Mouse (Mus musculus) intestine, embryonic 14.5 days (tissue): ENCODE measurements around the gene Camkmt. TPM values are rescaled to one million over a fixed set of nuclear protein-coding genes. Genes with fewer than 3 reads are reported as not detected.

Source experiments
- ATAC-seq: fragments of 200-750 bp; cut with Nextera tagmentation; replicated peaks from 2 replicates; pipeline ENCODE4 v1.8.0; 2017; ENCODE audit warnings: low read depth, moderate number of reproducible peaks, moderate TSS enrichment, moderate library complexity; ENCODE audit not compliant: low FRiP score, low TSS enrichment
- DNase-seq: peaks from one replicate; pipeline ENCODE4 v3.0.0-alpha.2; 2018; ENCODE audit warnings: low spot score
- H3K27ac ChIP-seq: fragments of 300-500 bp; sonication (generic); 2 replicates; pipeline ENCODE4 v1.5.1; 2014; ENCODE audit warnings: low read depth, mild to moderate bottlenecking, control low read depth
- H3K27me3 ChIP-seq: fragments of 300-500 bp; sonication (generic); replicated peaks from 2 replicates; pipeline ENCODE4 v1.6.1; 2014; ENCODE audit warnings: low read length, control low read depth; ENCODE audit not compliant: control insufficient read depth, insufficient read depth
- H3K36me3 ChIP-seq: fragments of 300-500 bp; sonication (generic); 2 replicates; pipeline ENCODE4 v1.6.1; 2014; ENCODE audit warnings: low read length, control low read depth; ENCODE audit not compliant: control insufficient read depth, insufficient read depth
- H3K4me1 ChIP-seq: fragments of 300-500 bp; sonication (generic); replicated peaks from 2 replicates; pipeline ENCODE4 v1.6.1; 2014; ENCODE audit warnings: low read length, control low read depth, mixed read lengths; ENCODE audit not compliant: control insufficient read depth, insufficient read depth
- H3K4me2 ChIP-seq: fragments of 300-500 bp; sonication (generic); 2 replicates; pipeline ENCODE4 v1.6.1; 2014; ENCODE audit warnings: low read length
- H3K4me3 ChIP-seq: fragments of 300-500 bp; sonication (generic); 2 replicates; pipeline ENCODE4 v1.5.1; 2014; ENCODE audit warnings: low read depth, low read length, control low read depth, mixed read lengths
- H3K9ac ChIP-seq: fragments of 300-500 bp; sonication (generic); 2 replicates; pipeline ENCODE4 v1.6.1; 2014; ENCODE audit warnings: mild to moderate bottlenecking, low read length
- H3K9me3 ChIP-seq: fragments of 300-500 bp; sonication (generic); 2 replicates; pipeline ENCODE4 v1.6.1; 2016; ENCODE audit warnings: low read length, control low read depth; ENCODE audit not compliant: control insufficient read depth
- WGBS: fragments of 180-500 bp; shearing (Covaris S2); extraction: QIAGEN DNeasy Blood & Tissue Kit; methylation state at CpG from one replicate; pipeline ENCODE4 v1.1.7; 2014; 5-methylcytosine and 5-hydroxymethylcytosine counted together
- polyA plus RNA-seq: library from polyadenylated mRNA; unstranded; fragments of >200 nt; fragmentation: Nextera tagmentation; extraction: Ambion mirVana; gene quantifications from 2 replicates; pipeline ENCODE4 v1.2.1, GENCODE M21; 2014

The Camkmt gene
- polyA plus RNA-seq, 1 experiment from 2014 or later = 14.6 TPM

- no peaks in the 10 kb centered on the region for H3K27me3 ChIP-seq
- H3K27ac ChIP-seq = no peak overlapping the region
- ATAC-seq = no peak
- 78% methylated on average over 7 of the region's 7 CpGs for WGBS
- no peaks in the 10 kb centered on the region for H3K4me1 ChIP-seq
- H3K4me3 ChIP-seq = no peak overlapping the region
- H3K36me3 ChIP-seq = no peaks in the 10 kb centered on the region
- no peaks in the 10 kb centered on the region for H3K9me3 ChIP-seq
- DNase-seq = no peak
- no peak overlapping the region for H3K4me2 ChIP-seq
- H3K9ac ChIP-seq = no peak overlapping the region
Measured at GRCm38 (mm10) chr17:85337666-85338065, 247.3 kb downstream of the Camkmt start.

GRCm38 (mm10) chr17:85341134-85341700 is 250.9 kb downstream of the Camkmt start:
- H3K4me3 ChIP-seq = no peak overlapping the region
- no peak overlapping the region for H3K4me2 ChIP-seq
- no peaks in the 10 kb centered on the region for H3K36me3 ChIP-seq
- no peaks in the 10 kb centered on the region for H3K9me3 ChIP-seq
- ATAC-seq = no peak
- no peak overlapping the region for H3K9ac ChIP-seq
- no peak for DNase-seq
- H3K4me1 ChIP-seq = no peaks in the 10 kb centered on the region
- no peak overlapping the region for H3K27ac ChIP-seq
- 63% methylated on average over 18 of the region's 18 CpGs for WGBS
- H3K27me3 ChIP-seq = no peaks in the 10 kb centered on the region

GRCm38 (mm10) chr17:85342471-85342870 is 252.1 kb downstream of the Camkmt start:
- Histone ChIP-seq H3K9ac (no peak overlapping the region), H3K36me3 (no peaks in the 10 kb centered on the region), H3K4me1 (no peaks in the 10 kb centered on the region), H3K27ac (no peak overlapping the region), H3K4me2 (no peak overlapping the region), H3K27me3 (no peaks in the 10 kb centered on the region), H3K9me3 (no peaks in the 10 kb centered on the region), H3K4me3 (no peak overlapping the region)
- no peak for ATAC-seq
- 85% methylated on average over 5 of the region's 5 CpGs for WGBS
- no peak for DNase-seq

GRCm38 (mm10) chr17:85343435-85343834 is 253.1 kb downstream of the Camkmt start:
- no peak overlapping the region for H3K4me2 ChIP-seq
- no peaks in the 10 kb centered on the region for H3K27me3 ChIP-seq
- H3K36me3 ChIP-seq = no peaks in the 10 kb centered on the region
- H3K9me3 ChIP-seq = no peaks in the 10 kb centered on the region
- 89% methylated on average over 13 of the region's 13 CpGs for WGBS
- no peak for DNase-seq
- ATAC-seq = no peak
- H3K27ac ChIP-seq = no peak overlapping the region
- H3K9ac ChIP-seq = no peak overlapping the region
- H3K4me1 ChIP-seq = no peaks in the 10 kb centered on the region
- no peak overlapping the region for H3K4me3 ChIP-seq

GRCm38 (mm10) chr17:85346701-85347100 is 256.3 kb downstream of the Camkmt start:
- 83% methylated on average over 6 of the region's 6 CpGs for WGBS
- Histone ChIP-seq H3K27ac (no peak overlapping the region), H3K27me3 (no peaks in the 10 kb centered on the region), H3K4me3 (no peak overlapping the region), H3K4me1 (no peaks in the 10 kb centered on the region), H3K4me2 (no peak overlapping the region), H3K36me3 (no peaks in the 10 kb centered on the region), H3K9me3 (no peaks in the 10 kb centered on the region), H3K9ac (no peak overlapping the region)
- DNase-seq = no peak
- no peak for ATAC-seq

GRCm38 (mm10) chr17:85349331-85349935 is 259.1 kb downstream of the Camkmt start:
- H3K27me3 ChIP-seq = no peaks in the 10 kb centered on the region
- no peak for DNase-seq
- no peaks in the 10 kb centered on the region for H3K36me3 ChIP-seq
- no peaks in the 10 kb centered on the region for H3K4me1 ChIP-seq
- H3K4me3 ChIP-seq = no peak overlapping the region
- no peak for ATAC-seq
- no peaks in the 10 kb centered on the region for H3K9me3 ChIP-seq
- H3K27ac ChIP-seq = no peak overlapping the region
- no peak overlapping the region for H3K9ac ChIP-seq
- 66% methylated on average over 8 of the region's 8 CpGs for WGBS
- no peak overlapping the region for H3K4me2 ChIP-seq

- no peak for DNase-seq
- Histone ChIP-seq H3K27ac (no peak overlapping the region), H3K27me3 (no peaks in the 10 kb centered on the region), H3K4me3 (no peak overlapping the region), H3K9me3 (no peaks in the 10 kb centered on the region), H3K36me3 (no peaks in the 10 kb centered on the region), H3K9ac (no peak overlapping the region), H3K4me1 (no peaks in the 10 kb centered on the region), H3K4me2 (no peak overlapping the region)
- no peak for ATAC-seq
- 88% methylated on average over 8 of the region's 8 CpGs for WGBS
Measured at GRCm38 (mm10) chr17:85351301-85351700, 260.9 kb downstream of the Camkmt start.

GRCm38 (mm10) chr17:85352731-85353130 is 262.4 kb downstream of the Camkmt start:
- H3K4me3 ChIP-seq = no peak overlapping the region
- DNase-seq = no peak
- H3K4me2 ChIP-seq = no peak overlapping the region
- no peaks in the 10 kb centered on the region for H3K27me3 ChIP-seq
- no peak overlapping the region for H3K9ac ChIP-seq
- no peaks in the 10 kb centered on the region for H3K9me3 ChIP-seq
- no peak overlapping the region for H3K27ac ChIP-seq
- ATAC-seq = no peak
- 88% methylated on average over 7 of the region's 7 CpGs for WGBS
- H3K36me3 ChIP-seq = no peaks in the 10 kb centered on the region
- H3K4me1 ChIP-seq = no peaks in the 10 kb centered on the region

- H3K4me1 ChIP-seq = no peaks in the 10 kb centered on the region
- WGBS = 84% methylated on average over 6 of the region's 6 CpGs
- H3K4me3 ChIP-seq = no peak overlapping the region
- no peak overlapping the region for H3K4me2 ChIP-seq
- H3K36me3 ChIP-seq = no peaks in the 10 kb centered on the region
- DNase-seq (no peak), ATAC-seq (no peak)
- H3K9me3 ChIP-seq = no peaks in the 10 kb centered on the region
- no peak overlapping the region for H3K27ac ChIP-seq
- H3K27me3 ChIP-seq = no peaks in the 10 kb centered on the region
- no peak overlapping the region for H3K9ac ChIP-seq
Measured at GRCm38 (mm10) chr17:85353191-85353590, 262.8 kb downstream of the Camkmt start.
